Mouse (Mus musculus): ENCODE data around the gene Susd2. TPM values are rescaled to one million over a fixed set of nuclear protein-coding genes. Genes with fewer than 3 reads are reported as not detected.

Gene Susd2
- polyA plus RNA-seq, 1 experiment from 2014 or later, result 1.5 TPM

DNA sequence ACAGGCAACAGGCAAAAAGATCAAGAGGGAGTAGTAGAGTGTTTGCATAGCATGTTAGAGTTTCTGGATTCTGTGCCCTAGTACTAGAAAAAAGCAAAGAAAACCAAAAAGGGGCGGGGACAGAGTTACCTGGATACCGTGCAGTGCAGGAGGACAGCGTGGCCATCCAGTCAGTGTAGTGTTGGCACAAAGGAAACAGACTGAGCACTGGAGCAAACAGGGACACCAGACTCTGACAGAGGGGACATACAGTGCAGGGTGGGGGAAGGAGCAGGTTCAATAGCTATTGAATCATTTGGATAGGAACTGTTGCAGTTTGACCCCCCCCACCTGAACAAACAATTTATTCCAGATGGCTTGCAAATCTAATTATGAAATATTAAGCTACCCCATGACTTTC lies 16.8 kb downstream of the Susd2 start:
- no peak for DNase-seq (ENCODE audit: low spot score)
- H3K27ac ChIP-seq (ENCODE audit: low read depth, low read length), result no peak overlapping the region
- H3K4me1 ChIP-seq (replicated peaks; ENCODE audit: control insufficient read depth, insufficient read depth, low read length), result no peaks in the 10 kb centered on the region
- H3K4me3 ChIP-seq (ENCODE audit: low read depth, low read length), result no peak overlapping the region
- no peak overlapping the region for H3K4me2 ChIP-seq
- no peaks in the 10 kb centered on the region for H3K9me3 ChIP-seq (ENCODE audit: control insufficient read depth, low read length)
- 55% methylated on average over 3 of the region's 3 CpGs for WGBS
- no peaks in the 10 kb centered on the region for H3K27me3 ChIP-seq (replicated peaks; ENCODE audit: control insufficient read depth, insufficient read depth, low read length)
- H3K36me3 ChIP-seq (ENCODE audit: control insufficient read depth, insufficient read depth, low read length), result no peaks in the 10 kb centered on the region
- no peak overlapping the region for H3K9ac ChIP-seq (ENCODE audit: low read depth, low read length)
- no peak for ATAC-seq (replicated peaks; ENCODE audit: low FRiP score)

GRCm38 (mm10) chr10:75625920-75626319 lies 17.9 kb downstream of the Susd2 start:
- DNase-seq (ENCODE audit: low spot score) (no peak), ATAC-seq (replicated peaks; ENCODE audit: low FRiP score) (no peak)
- Histone ChIP-seq H3K9me3 (ENCODE audit: control insufficient read depth, low read length) (no peaks in the 10 kb centered on the region), H3K36me3 (ENCODE audit: control insufficient read depth, insufficient read depth, low read length) (no peaks in the 10 kb centered on the region), H3K9ac (ENCODE audit: low read depth, low read length) (no peak overlapping the region), H3K4me1 (replicated peaks; ENCODE audit: control insufficient read depth, insufficient read depth, low read length) (no peaks in the 10 kb centered on the region), H3K4me3 (ENCODE audit: low read depth, low read length) (no peak overlapping the region), H3K27ac (ENCODE audit: low read depth, low read length) (no peak overlapping the region), H3K4me2 (no peak overlapping the region), H3K27me3 (replicated peaks; ENCODE audit: control insufficient read depth, insufficient read depth, low read length) (no peaks in the 10 kb centered on the region)
- 56% methylated on average over 6 of the region's 6 CpGs for WGBS

DNA sequence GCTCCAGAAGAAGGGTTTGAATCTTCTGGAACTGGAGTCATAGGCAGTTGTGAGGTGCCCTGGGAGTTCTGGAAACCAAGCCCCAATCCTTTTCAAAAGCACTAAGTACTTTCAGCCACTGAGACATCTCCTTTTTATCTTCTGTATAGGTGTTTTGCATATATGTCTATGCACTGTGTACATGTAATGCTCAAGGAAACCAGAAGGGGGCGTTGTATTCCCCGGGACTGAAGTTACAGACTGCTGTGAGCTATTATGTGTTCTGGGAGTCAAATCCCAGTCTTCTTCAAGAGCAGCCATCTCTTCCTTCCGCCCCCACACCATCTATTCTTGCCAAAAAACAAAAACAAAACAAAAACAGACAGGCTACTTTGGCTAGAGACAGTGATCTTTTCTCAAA lies 23.0 kb downstream of the Susd2 start:
- Histone ChIP-seq H3K27ac (ENCODE audit: low read depth, low read length) (no peak overlapping the region), H3K4me1 (replicated peaks; ENCODE audit: control insufficient read depth, insufficient read depth, low read length) (no peaks in the 10 kb centered on the region), H3K9ac (ENCODE audit: low read depth, low read length) (no peak overlapping the region), H3K27me3 (replicated peaks; ENCODE audit: control insufficient read depth, insufficient read depth, low read length) (no peaks in the 10 kb centered on the region), H3K9me3 (ENCODE audit: control insufficient read depth, low read length) (no peaks in the 10 kb centered on the region), H3K36me3 (ENCODE audit: control insufficient read depth, insufficient read depth, low read length) (no peaks in the 10 kb centered on the region), H3K4me2 (no peak overlapping the region), H3K4me3 (ENCODE audit: low read depth, low read length) (no peak overlapping the region)
- no peak for DNase-seq (ENCODE audit: low spot score)
- 52% methylated on average over 3 of the region's 3 CpGs for WGBS
- ATAC-seq (replicated peaks; ENCODE audit: low FRiP score), result no peak

DNA sequence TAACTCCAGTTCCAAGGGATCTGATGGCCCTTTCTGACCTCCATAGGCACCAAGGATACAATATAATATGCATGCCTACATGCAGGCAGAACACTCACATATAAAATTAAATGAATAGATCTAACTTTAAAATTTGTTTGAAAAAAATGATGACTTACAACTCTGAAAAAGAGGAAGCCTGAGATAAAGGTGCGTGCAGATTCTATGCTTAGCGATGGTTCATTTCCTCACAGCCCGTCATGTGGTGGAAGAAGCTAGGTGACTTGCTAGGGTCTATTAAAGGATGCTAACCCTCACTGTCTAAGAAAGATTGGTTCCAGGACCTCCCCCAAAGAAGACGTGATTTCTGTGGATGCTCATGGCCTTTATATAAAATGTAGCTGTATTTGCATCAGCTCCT lies 27.8 kb downstream of the Susd2 start:
- WGBS, result 70% methylated on average over 4 of the region's 4 CpGs
- H3K4me3 ChIP-seq (ENCODE audit: low read depth, low read length), result no peak overlapping the region
- H3K36me3 ChIP-seq (ENCODE audit: control insufficient read depth, insufficient read depth, low read length), result no peaks in the 10 kb centered on the region
- H3K27ac ChIP-seq (ENCODE audit: low read depth, low read length), result no peak overlapping the region
- no peak overlapping the region for H3K9ac ChIP-seq (ENCODE audit: low read depth, low read length)
- H3K4me2 ChIP-seq, result no peak overlapping the region
- 0 out of 2 replicates have a peak, but pooled peaks cover 2% of the 10 kb centered on the region for H3K4me1 ChIP-seq (replicated peaks; ENCODE audit: control insufficient read depth, insufficient read depth, low read length)
- H3K9me3 ChIP-seq (ENCODE audit: control insufficient read depth, low read length), result no peaks in the 10 kb centered on the region
- H3K27me3 ChIP-seq (replicated peaks; ENCODE audit: control insufficient read depth, insufficient read depth, low read length), result no peaks in the 10 kb centered on the region
- ATAC-seq (replicated peaks; ENCODE audit: low FRiP score) (no peak), DNase-seq (ENCODE audit: low spot score) (no peak)

DNA sequence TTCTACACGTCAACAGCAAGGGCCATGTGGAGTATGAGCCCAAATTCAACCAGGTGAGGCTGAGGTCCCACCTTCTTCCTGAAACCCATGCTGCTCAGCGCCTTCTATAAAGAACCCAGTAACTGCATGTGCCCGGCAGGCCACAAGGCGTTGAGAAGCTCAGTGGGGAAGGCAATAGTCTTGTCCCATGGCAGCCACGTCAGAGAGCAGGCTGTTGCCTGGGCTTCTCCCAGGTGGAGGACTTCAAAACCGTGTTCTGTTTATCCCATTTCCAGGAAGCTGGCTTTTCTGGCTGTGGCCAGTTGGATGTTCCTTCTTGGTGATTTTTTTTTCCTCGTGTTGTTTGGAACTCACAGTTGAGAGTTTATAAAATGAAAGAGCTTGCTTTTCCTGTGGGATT lies 33.3 kb downstream of the Susd2 start:
- no peaks in the 10 kb centered on the region for H3K9me3 ChIP-seq (ENCODE audit: control insufficient read depth, low read length)
- 48% methylated on average over 7 of the region's 7 CpGs for WGBS
- H3K4me3 ChIP-seq (ENCODE audit: low read depth, low read length), result no peak overlapping the region
- no peaks in the 10 kb centered on the region for H3K36me3 ChIP-seq (ENCODE audit: control insufficient read depth, insufficient read depth, low read length)
- H3K4me2 ChIP-seq, result no peak overlapping the region
- no peak overlapping the region for H3K9ac ChIP-seq (ENCODE audit: low read depth, low read length)
- H3K27ac ChIP-seq (ENCODE audit: low read depth, low read length), result no peak overlapping the region
- H3K4me1 ChIP-seq (replicated peaks; ENCODE audit: control insufficient read depth, insufficient read depth, low read length), result 0 out of 2 replicates have a peak, but pooled peaks cover 2% of the 10 kb centered on the region
- no peak for DNase-seq (ENCODE audit: low spot score)
- H3K27me3 ChIP-seq (replicated peaks; ENCODE audit: control insufficient read depth, insufficient read depth, low read length), result no peaks in the 10 kb centered on the region
- ATAC-seq (replicated peaks; ENCODE audit: low FRiP score), result no peak

DNA sequence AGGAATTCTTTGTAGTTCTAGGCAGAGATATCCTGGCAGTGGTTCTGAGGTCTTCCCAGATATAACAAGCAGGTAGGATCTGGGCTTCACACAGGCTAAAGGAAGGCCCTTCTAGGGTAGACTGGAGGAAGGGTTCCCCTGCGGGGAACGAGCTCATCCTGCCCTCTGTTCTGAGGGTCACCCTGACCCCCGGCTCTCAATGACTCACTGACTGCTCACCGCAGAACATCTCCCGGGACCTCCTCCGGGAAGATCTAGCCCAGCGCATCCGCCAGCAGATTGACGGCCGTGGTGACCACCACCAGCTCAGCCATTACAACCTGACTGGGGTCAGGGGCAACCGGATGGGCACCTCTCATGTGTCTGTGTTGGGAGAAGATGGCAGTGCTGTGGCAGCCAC lies 34.8 kb downstream of the Susd2 start:
- Histone ChIP-seq H3K9me3 (ENCODE audit: control insufficient read depth, low read length) (no peaks in the 10 kb centered on the region), H3K27me3 (replicated peaks; ENCODE audit: control insufficient read depth, insufficient read depth, low read length) (no peaks in the 10 kb centered on the region), H3K4me1 (replicated peaks; ENCODE audit: control insufficient read depth, insufficient read depth, low read length) (no peaks in the 10 kb centered on the region), H3K9ac (ENCODE audit: low read depth, low read length) (no peak overlapping the region), H3K4me3 (ENCODE audit: low read depth, low read length) (no peak overlapping the region), H3K36me3 (ENCODE audit: control insufficient read depth, insufficient read depth, low read length) (no peaks in the 10 kb centered on the region), H3K27ac (ENCODE audit: low read depth, low read length) (no peak overlapping the region), H3K4me2 (no peak overlapping the region)
- DNase-seq (ENCODE audit: low spot score) (no peak), ATAC-seq (replicated peaks; ENCODE audit: low FRiP score) (no peak)
- 78% methylated on average over 11 of the region's 11 CpGs for WGBS

DNA sequence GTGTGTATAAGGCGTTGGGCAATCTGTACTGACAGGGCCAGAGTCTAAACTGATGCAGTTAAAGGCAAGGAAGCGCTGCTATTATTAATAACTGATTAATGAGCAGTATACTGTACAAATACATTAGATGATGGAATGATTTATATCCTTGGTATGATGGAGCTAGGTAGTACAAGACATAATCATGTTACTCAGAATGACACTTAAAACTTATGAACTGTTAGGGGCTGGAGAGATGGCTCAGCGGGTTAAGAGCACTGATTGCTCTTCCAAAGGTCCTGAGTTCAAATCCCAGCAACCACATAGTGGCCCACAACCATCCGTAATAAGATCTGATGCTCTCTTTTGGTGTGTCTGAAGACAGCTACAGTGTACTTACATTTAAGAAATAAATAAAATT lies 36.6 kb downstream of the Susd2 start:
- ATAC-seq (replicated peaks; ENCODE audit: low FRiP score) (no peak), DNase-seq (ENCODE audit: low spot score) (no peak)
- Histone ChIP-seq H3K9ac (ENCODE audit: low read depth, low read length) (no peak overlapping the region), H3K4me1 (replicated peaks; ENCODE audit: control insufficient read depth, insufficient read depth, low read length) (no peaks in the 10 kb centered on the region), H3K9me3 (ENCODE audit: control insufficient read depth, low read length) (no peaks in the 10 kb centered on the region), H3K27ac (ENCODE audit: low read depth, low read length) (no peak overlapping the region), H3K4me2 (no peak overlapping the region), H3K27me3 (replicated peaks; ENCODE audit: control insufficient read depth, insufficient read depth, low read length) (no peaks in the 10 kb centered on the region), H3K36me3 (ENCODE audit: control insufficient read depth, insufficient read depth, low read length) (no peaks in the 10 kb centered on the region), H3K4me3 (ENCODE audit: low read depth, low read length) (no peak overlapping the region)
- 81% methylated on average over 4 of the region's 4 CpGs for WGBS

GRCm38 (mm10) chr10:75605162-75605846 lies 38.5 kb downstream of the Susd2 start:
- no peak overlapping the region for H3K9ac ChIP-seq (ENCODE audit: low read depth, low read length)
- no peaks in the 10 kb centered on the region for H3K9me3 ChIP-seq (ENCODE audit: control insufficient read depth, low read length)
- H3K4me3 ChIP-seq (ENCODE audit: low read depth, low read length), result no peak overlapping the region
- no peaks in the 10 kb centered on the region for H3K4me1 ChIP-seq (replicated peaks; ENCODE audit: control insufficient read depth, insufficient read depth, low read length)
- H3K27me3 ChIP-seq (replicated peaks; ENCODE audit: control insufficient read depth, insufficient read depth, low read length), result no peaks in the 10 kb centered on the region
- DNase-seq (ENCODE audit: low spot score) (no peak), ATAC-seq (replicated peaks; ENCODE audit: low FRiP score) (no peak)
- no peaks in the 10 kb centered on the region for H3K36me3 ChIP-seq (ENCODE audit: control insufficient read depth, insufficient read depth, low read length)
- WGBS, result 38% methylated on average over 11 of the region's 11 CpGs
- no peak overlapping the region for H3K4me2 ChIP-seq
- H3K27ac ChIP-seq (ENCODE audit: low read depth, low read length), result no peak overlapping the region

GRCm38 (mm10) chr10:75600189-75600730 lies 43.5 kb downstream of the Susd2 start:
- no peaks in the 10 kb centered on the region for H3K36me3 ChIP-seq (ENCODE audit: control insufficient read depth, insufficient read depth, low read length)
- ATAC-seq (replicated peaks; ENCODE audit: low FRiP score) (no peak), DNase-seq (ENCODE audit: low spot score) (no peak)
- WGBS, result 77% methylated on average over 7 of the region's 7 CpGs
- no peaks in the 10 kb centered on the region for H3K27me3 ChIP-seq (replicated peaks; ENCODE audit: control insufficient read depth, insufficient read depth, low read length)
- no peak overlapping the region for H3K4me2 ChIP-seq
- no peaks in the 10 kb centered on the region for H3K4me1 ChIP-seq (replicated peaks; ENCODE audit: control insufficient read depth, insufficient read depth, low read length)
- H3K9ac ChIP-seq (ENCODE audit: low read depth, low read length), result no peak overlapping the region
- no peak overlapping the region for H3K27ac ChIP-seq (ENCODE audit: low read depth, low read length)
- H3K9me3 ChIP-seq (ENCODE audit: control insufficient read depth, low read length), result peaks cover 5% of the 10 kb centered on the region; the same call in 1 of the 2 replicates
- no peak overlapping the region for H3K4me3 ChIP-seq (ENCODE audit: low read depth, low read length)

Measured in liver, embryonic 11.5 days (tissue).